Mouse (Mus musculus): ENCODE results near the gene F5.

DNA sequence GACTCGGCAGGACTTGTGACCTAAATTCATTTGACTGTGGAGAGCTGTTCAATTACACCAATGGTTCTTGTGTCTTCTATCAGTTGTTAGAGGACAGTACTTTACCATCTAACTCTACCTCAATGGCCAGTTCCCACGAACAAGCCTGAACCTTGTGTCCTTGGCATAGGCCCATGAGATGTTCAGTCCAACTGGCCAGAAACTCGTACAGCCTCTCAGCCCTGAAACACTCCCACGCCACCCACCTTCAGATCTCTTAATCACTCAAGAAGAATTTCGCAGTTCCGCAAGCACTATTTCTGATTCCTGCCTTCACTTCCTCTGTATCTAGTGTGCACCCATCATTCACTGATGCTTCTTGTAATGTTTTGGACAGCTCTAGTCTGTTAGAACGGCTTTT is 84.4 kb downstream of the F5 start:
- TF ChIP-seq CTCF (conservative IDR thresholded peaks at IDR 0.05 in 1 of 2, IDR thresholded peaks at IDR 0.05 in 1 of 2; ENCODE audit: low read depth in 2 of 2, low read length in 2 of 2) (no peak), SMC3 (IDR thresholded peaks at IDR 0.05; ENCODE audit: low read depth, low read length) (no peak), EP300 (IDR thresholded peaks at IDR 0.05; ENCODE audit: low read length) (no peak), POLR2A (IDR thresholded peaks at IDR 0.05; ENCODE audit: low read depth, low read length) (no peak), SIN3A (IDR thresholded peaks at IDR 0.05; ENCODE audit: low read length) (no peak), TCF12 (IDR thresholded peaks at IDR 0.05; ENCODE audit: low read depth, low read length) (no peak), MXI1 (IDR thresholded peaks at IDR 0.05; ENCODE audit: low read depth, low read length) (no peak), ZC3H11A (IDR thresholded peaks at IDR 0.05; ENCODE audit: low read depth, low read length) (no peak), ELF1 (IDR thresholded peaks at IDR 0.05; ENCODE audit: low read depth, low read length) (no peak), RCOR1 (conservative IDR thresholded peaks at IDR 0.05; ENCODE audit: low read depth, low read length) (no peak), MEF2A (IDR thresholded peaks at IDR 0.05; ENCODE audit: borderline replicate concordance, low read depth, low read length) (no peak), JUN (IDR thresholded peaks at IDR 0.05; ENCODE audit: insufficient read depth, low read depth, low read length) (no peak)
